Mouse (Mus musculus) left cerebral cortex, postnatal 4 days (tissue): ENCODE results near the gene Fxr1. TPM values are rescaled to one million over a fixed set of nuclear protein-coding genes. Genes with fewer than 3 reads are reported as not detected.

Experiments
- total RNA-seq, 2 experiments: library from RNA; stranded (reverse); gene quantifications; 2 replicates each; pipeline ENCODE4 v1.2.3; 2021

The Fxr1 gene
- total RNA-seq, 2 experiments from 2014 or later, result 73.8 to 84.8 TPM

Other genes with a start within 250 kb of the Fxr1 start
- 10 to 100 TPM; 68.1 to 68.9 TPM for gene Ttc14, start 220.1 kb upstream of the Fxr1 start, total RNA-seq
- gene Ccdc39, start 175.6 kb upstream of the Fxr1 start, total RNA-seq, result 10 to 100 TPM; 36.2 to 42.2 TPM
- gene Dnajc19, start 61.4 kb downstream of the Fxr1 start, total RNA-seq, result 10 to 100 TPM; 64.0 to 71.9 TPM